Mouse (Mus musculus): ENCODE results near the gene Cd34. TPM values are rescaled to one million over a fixed set of nuclear protein-coding genes. Genes with fewer than 3 reads are reported as not detected.

The Cd34 gene
- polyA plus RNA-seq, 1 experiment from 2014 or later: 36.7 TPM

DNA sequence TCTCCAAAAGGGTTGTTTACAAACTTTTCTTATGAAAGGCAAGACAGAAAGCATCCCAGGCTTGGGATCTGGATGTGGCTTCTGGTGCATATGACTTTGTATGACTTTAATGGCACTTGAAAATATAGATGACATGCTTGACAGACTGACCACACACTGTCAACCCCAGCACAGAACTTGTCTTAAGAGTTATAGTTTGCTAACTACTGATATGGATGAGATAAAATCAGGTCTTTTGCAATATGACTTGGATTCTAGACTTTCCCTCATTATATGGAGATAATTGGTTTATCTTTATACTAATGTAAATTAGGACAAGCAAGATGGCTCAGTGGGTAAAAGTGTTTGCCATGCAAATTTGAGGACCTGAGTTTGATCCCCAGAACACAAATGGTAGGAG lies 4.3 kb downstream of the Cd34 start:
- Histone ChIP-seq H3K4me2 (replicated peaks) (no peak overlapping the region), H3K27ac (replicated peaks) (no peak overlapping the region), H3K36me3 (no peaks in the 10 kb centered on the region), H3K9me3 (no peaks in the 10 kb centered on the region), H3K9ac (replicated peaks) (no peak overlapping the region), H3K4me1 (no peaks in the 10 kb centered on the region), H3K4me3 (no peak overlapping the region), H3K27me3 (peaks cover 19% of the 10 kb centered on the region)
- no peak for ATAC-seq (ENCODE audit: low FRiP score, low read depth)

DNA sequence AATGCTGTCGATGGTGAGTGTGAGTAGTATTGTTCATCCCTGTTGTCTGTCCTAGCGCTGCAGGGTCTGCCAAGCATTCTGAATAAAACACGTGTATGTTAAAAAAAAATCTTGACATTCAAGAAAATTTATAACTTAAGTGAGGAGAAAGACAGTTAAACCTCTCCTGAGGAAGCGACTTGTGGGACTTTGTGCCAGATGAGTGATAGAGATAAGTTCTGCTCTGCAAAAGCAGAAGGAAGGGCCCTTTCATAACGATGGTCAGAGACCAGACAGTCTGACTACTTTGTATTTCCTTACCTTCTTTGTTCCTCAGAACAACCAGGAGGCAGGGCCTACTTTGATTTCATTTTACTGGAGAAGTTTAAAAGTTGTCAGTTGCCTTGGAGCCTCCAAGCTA lies 4.9 kb downstream of the Cd34 start:
- Histone ChIP-seq H3K36me3 (no peaks in the 10 kb centered on the region), H3K9me3 (no peaks in the 10 kb centered on the region), H3K27me3 (peaks cover 16% of the 10 kb centered on the region), H3K4me1 (no peaks in the 10 kb centered on the region), H3K4me3 (no peak overlapping the region), H3K9ac (replicated peaks) (no peak overlapping the region), H3K4me2 (replicated peaks) (no peak overlapping the region), H3K27ac (replicated peaks) (no peak overlapping the region)
- WGBS: 87% methylated on average over 5 of the region's 5 CpGs
- ATAC-seq (ENCODE audit: low FRiP score, low read depth): no peak

DNA sequence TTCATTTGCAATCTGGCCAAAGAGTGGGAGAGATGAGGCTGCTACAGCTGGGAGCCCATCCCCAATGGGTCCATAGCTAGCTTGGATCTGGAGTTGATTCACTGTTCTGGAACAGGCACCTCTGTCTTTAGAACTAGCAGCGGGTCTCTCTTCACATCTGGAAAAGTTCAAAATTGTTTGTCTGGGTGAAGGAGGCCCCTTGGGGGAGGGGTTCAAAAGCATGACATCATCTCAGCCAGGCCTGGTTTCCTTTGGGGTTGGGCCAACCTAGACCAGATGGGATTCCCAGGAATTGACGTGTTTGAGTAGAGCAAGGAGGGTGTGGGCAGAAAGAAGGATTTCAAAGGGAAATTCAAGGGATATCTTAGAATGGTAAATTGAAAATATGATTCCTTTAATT lies 6.8 kb downstream of the Cd34 start:
- no peak for ATAC-seq (ENCODE audit: low FRiP score, low read depth)
- 72% methylated on average over 2 of the region's 2 CpGs for WGBS
- Histone ChIP-seq H3K4me1 (no peaks in the 10 kb centered on the region), H3K36me3 (no peaks in the 10 kb centered on the region), H3K9ac (replicated peaks) (no peak overlapping the region), H3K4me3 (no peak overlapping the region), H3K4me2 (replicated peaks) (no peak overlapping the region), H3K27ac (replicated peaks) (no peak overlapping the region), H3K27me3 (no peaks in the 10 kb centered on the region), H3K9me3 (no peaks in the 10 kb centered on the region)

GRCm38 (mm10) chr1:194946467-194946866 lies 7.8 kb downstream of the Cd34 start:
- Histone ChIP-seq H3K9ac (replicated peaks) (no peak overlapping the region), H3K27me3 (no peaks in the 10 kb centered on the region), H3K36me3 (no peaks in the 10 kb centered on the region), H3K4me2 (replicated peaks) (no peak overlapping the region), H3K9me3 (no peaks in the 10 kb centered on the region), H3K27ac (replicated peaks) (no peak overlapping the region), H3K4me3 (no peak overlapping the region), H3K4me1 (no peaks in the 10 kb centered on the region)
- no peak for ATAC-seq (ENCODE audit: low FRiP score, low read depth)
- WGBS: 94% methylated on average over 1 of the region's 1 CpGs

GRCm38 (mm10) chr1:194950913-194951312 lies 12.3 kb downstream of the Cd34 start:
- 63% methylated on average over 2 of the region's 2 CpGs for WGBS
- no peak overlapping the region for H3K27ac ChIP-seq (replicated peaks)
- ATAC-seq (ENCODE audit: low FRiP score, low read depth): no peak

DNA sequence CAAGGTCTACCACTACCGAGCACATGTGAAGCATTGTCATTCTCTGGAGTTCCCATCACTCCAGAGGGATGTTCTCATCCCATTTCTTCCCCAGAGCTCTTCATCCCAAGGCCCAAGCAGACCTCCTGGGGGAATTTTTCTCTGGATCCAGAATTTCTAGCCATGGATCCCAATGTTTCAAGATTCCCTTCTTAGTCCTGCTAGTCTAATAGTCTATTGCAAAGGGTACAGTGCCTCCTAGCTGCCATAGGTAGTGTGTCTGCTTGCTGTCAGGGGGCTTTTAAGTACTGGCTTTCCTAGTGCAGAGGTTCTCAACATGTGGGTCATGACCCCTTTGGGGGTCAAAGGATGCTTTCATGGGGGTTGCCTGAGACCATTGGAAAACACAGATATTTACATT lies 14.3 kb downstream of the Cd34 start:
- ATAC-seq (ENCODE audit: low FRiP score, low read depth): no peak
- 77% methylated on average over 1 of the region's 1 CpGs for WGBS

More at GRCm38 (mm10) chr1:194950913-194951312, 12.3 kb downstream of the Cd34 start:
- H3K27me3 ChIP-seq: no peaks in the 10 kb centered on the region
- H3K4me3 ChIP-seq: no peak overlapping the region
- no peak overlapping the region for H3K9ac ChIP-seq (replicated peaks)
- no peak overlapping the region for H3K4me2 ChIP-seq (replicated peaks)
- H3K36me3 ChIP-seq: no peaks in the 10 kb centered on the region
- no peaks in the 10 kb centered on the region for H3K9me3 ChIP-seq
- no peaks in the 10 kb centered on the region for H3K4me1 ChIP-seq

GRCm38 (mm10) chr1:194954694-194955093 lies 16.1 kb downstream of the Cd34 start:
- no peak for ATAC-seq (ENCODE audit: low FRiP score, low read depth)
- Histone ChIP-seq H3K9me3 (no peaks in the 10 kb centered on the region), H3K4me1 (no peaks in the 10 kb centered on the region), H3K27ac (replicated peaks) (no peak overlapping the region), H3K27me3 (no peaks in the 10 kb centered on the region), H3K4me2 (replicated peaks) (no peak overlapping the region), H3K36me3 (no peaks in the 10 kb centered on the region), H3K4me3 (no peak overlapping the region), H3K9ac (replicated peaks) (no peak overlapping the region)

More for the DNA sequence above, 14.3 kb downstream of the Cd34 start:
- Histone ChIP-seq H3K27me3 (no peaks in the 10 kb centered on the region), H3K27ac (replicated peaks) (no peak overlapping the region), H3K4me1 (no peaks in the 10 kb centered on the region), H3K4me3 (no peak overlapping the region), H3K36me3 (no peaks in the 10 kb centered on the region), H3K4me2 (replicated peaks) (no peak overlapping the region), H3K9ac (replicated peaks) (no peak overlapping the region), H3K9me3 (no peaks in the 10 kb centered on the region)

DNA sequence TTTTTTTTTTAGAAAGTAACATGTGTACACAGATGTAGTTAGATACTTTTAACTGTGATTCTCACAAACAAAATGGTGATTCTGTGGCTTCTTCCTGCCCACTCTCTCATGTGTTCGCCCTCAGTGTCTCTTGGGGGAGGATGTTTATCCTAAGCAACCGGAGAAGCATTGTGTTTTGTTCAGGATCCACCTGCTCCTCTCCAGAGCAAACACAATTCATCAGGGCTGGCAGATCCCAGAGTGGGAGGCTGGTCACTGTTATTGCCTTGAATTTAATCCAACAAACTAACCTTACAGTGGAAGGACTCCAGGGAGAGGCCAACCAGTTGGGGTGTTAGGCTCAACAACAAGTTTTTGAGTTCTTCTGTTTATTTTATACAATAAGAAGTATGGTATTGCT lies 17.1 kb downstream of the Cd34 start:
- no peak overlapping the region for H3K9ac ChIP-seq (replicated peaks)
- H3K4me1 ChIP-seq: no peaks in the 10 kb centered on the region
- H3K36me3 ChIP-seq: no peaks in the 10 kb centered on the region
- ATAC-seq (ENCODE audit: low FRiP score, low read depth): no peak
- H3K4me3 ChIP-seq: no peak overlapping the region
- H3K27me3 ChIP-seq: no peaks in the 10 kb centered on the region
- H3K4me2 ChIP-seq (replicated peaks): no peak overlapping the region
- no peaks in the 10 kb centered on the region for H3K9me3 ChIP-seq
- WGBS: 74% methylated on average over 2 of the region's 2 CpGs
- no peak overlapping the region for H3K27ac ChIP-seq (replicated peaks)

- Histone ChIP-seq H3K4me1 (no peaks in the 10 kb centered on the region), H3K27me3 (no peaks in the 10 kb centered on the region), H3K9me3 (no peaks in the 10 kb centered on the region), H3K4me2 (replicated peaks) (no peak overlapping the region), H3K9ac (replicated peaks) (no peak overlapping the region), H3K27ac (replicated peaks) (no peak overlapping the region), H3K36me3 (no peaks in the 10 kb centered on the region), H3K4me3 (no peak overlapping the region)
- WGBS: 88% methylated on average over 2 of the region's 2 CpGs
- no peak for ATAC-seq (ENCODE audit: low FRiP score, low read depth)
Measured at GRCm38 (mm10) chr1:194957021-194957420, 18.4 kb downstream of the Cd34 start.

- H3K9me3 ChIP-seq: no peaks in the 10 kb centered on the region
- no peaks in the 10 kb centered on the region for H3K4me1 ChIP-seq
- H3K27me3 ChIP-seq: no peaks in the 10 kb centered on the region
- H3K4me2 ChIP-seq (replicated peaks): no peak overlapping the region
- H3K9ac ChIP-seq (replicated peaks): no peak overlapping the region
- H3K27ac ChIP-seq (replicated peaks): no peak overlapping the region
- no peaks in the 10 kb centered on the region for H3K36me3 ChIP-seq
- ATAC-seq (ENCODE audit: low FRiP score, low read depth): peak; percentile 80
- no peak overlapping the region for H3K4me3 ChIP-seq
- WGBS: 32% methylated on average over 5 of the region's 5 CpGs
Measured at GRCm38 (mm10) chr1:194962181-194962580, 23.6 kb downstream of the Cd34 start.

GRCm38 (mm10) chr1:194962712-194963111 lies 24.1 kb downstream of the Cd34 start:
- no peak overlapping the region for H3K9ac ChIP-seq (replicated peaks)
- no peaks in the 10 kb centered on the region for H3K27me3 ChIP-seq
- H3K4me2 ChIP-seq (replicated peaks): no peak overlapping the region
- no peak for ATAC-seq (ENCODE audit: low FRiP score, low read depth)
- H3K36me3 ChIP-seq: no peaks in the 10 kb centered on the region
- no peaks in the 10 kb centered on the region for H3K4me1 ChIP-seq
- no peak overlapping the region for H3K27ac ChIP-seq (replicated peaks)
- H3K9me3 ChIP-seq: no peaks in the 10 kb centered on the region
- no peak overlapping the region for H3K4me3 ChIP-seq

- H3K36me3 ChIP-seq: no peaks in the 10 kb centered on the region
- no peaks in the 10 kb centered on the region for H3K9me3 ChIP-seq
- no peak overlapping the region for H3K9ac ChIP-seq (replicated peaks)
- no peak overlapping the region for H3K4me3 ChIP-seq
- H3K4me2 ChIP-seq (replicated peaks): no peak overlapping the region
- peaks cover 7% of the 10 kb centered on the region; the same call in 1 of the 2 replicates for H3K27me3 ChIP-seq
- H3K4me1 ChIP-seq: peaks cover 6% of the 10 kb centered on the region
- H3K27ac ChIP-seq (replicated peaks): no peak overlapping the region
- WGBS: 89% methylated on average over 4 of the region's 4 CpGs
- no peak for ATAC-seq (ENCODE audit: low FRiP score, low read depth)
Measured at GRCm38 (mm10) chr1:194971980-194972379, 33.4 kb downstream of the Cd34 start.

GRCm38 (mm10) chr1:194976164-194976516 lies 37.5 kb downstream of the Cd34 start:
- Histone ChIP-seq H3K9me3 (no peaks in the 10 kb centered on the region), H3K27ac (replicated peaks) (peak overlapping the region; percentile 66), H3K36me3 (no peaks in the 10 kb centered on the region), H3K4me1 (peaks cover 21% of the 10 kb centered on the region), H3K4me3 (peak overlapping the region; percentile 78), H3K27me3 (peaks cover 10% of the 10 kb centered on the region; the same call in 1 of the 2 replicates), H3K9ac (replicated peaks) (peak overlapping the region; percentile 81), H3K4me2 (replicated peaks) (peak overlapping the region; percentile 82)
- ATAC-seq (ENCODE audit: low FRiP score, low read depth): peak; percentile 94
- under 1% methylated on average over 41 of the region's 42 CpGs for WGBS
